Mouse (Mus musculus) thymus, postnatal 36 days (tissue): ENCODE data around the gene Arhgap28.

Experiments
- DNase-seq, 2 experiments: peaks; one replicate each; pipeline ENCODE4 v3.0.0; 2022; ENCODE audit warnings: mixed read lengths in 2 of 2

The Arhgap28 gene

GRCm38 (mm10) chr17:67931396-67931795 lies 72.5 kb downstream of the Arhgap28 start:
- DNase-seq = no peak

GRCm38 (mm10) chr17:67930957-67931356 lies 73.0 kb downstream of the Arhgap28 start:
- DNase-seq = no peak

DNA sequence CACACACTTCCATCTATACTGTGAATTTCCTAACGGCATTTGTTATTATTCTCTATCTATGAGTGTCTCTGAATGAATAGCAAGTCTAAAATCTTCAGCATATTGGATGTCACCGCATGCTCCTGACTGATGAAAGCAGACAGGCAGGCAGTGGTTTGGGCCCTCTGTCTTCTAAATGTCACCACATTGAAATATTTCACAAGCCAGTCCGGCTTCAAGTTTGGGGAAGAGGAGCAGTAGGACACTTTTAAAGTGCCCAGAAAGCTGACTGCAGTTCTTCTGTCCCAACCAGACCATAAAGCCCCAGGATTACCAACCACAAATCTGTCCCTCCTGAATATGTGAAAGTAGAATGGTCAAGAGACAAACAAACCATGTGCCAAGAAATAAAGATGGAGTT lies 73.5 kb downstream of the Arhgap28 start:
- DNase-seq = no peak

DNA sequence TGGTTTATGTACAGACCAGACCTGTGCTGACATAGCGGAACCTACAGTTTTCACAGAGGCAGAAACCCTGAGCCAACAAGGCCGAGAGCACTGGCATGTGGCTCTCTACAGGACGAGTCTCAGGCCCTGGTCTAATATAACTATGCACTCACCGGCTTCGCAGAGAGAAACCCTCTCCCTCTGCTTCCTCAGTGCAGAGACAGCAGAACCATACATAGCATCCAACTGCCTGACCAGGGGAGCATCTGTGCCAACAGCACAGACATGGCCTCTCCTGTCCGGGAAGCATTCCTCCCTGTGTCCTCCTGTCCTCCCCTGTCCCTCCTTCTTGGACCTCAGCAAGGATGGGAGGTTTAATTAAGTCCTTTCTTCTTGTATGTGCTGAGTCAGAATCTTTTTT lies 75.6 kb downstream of the Arhgap28 start:
- no peak for DNase-seq

DNA sequence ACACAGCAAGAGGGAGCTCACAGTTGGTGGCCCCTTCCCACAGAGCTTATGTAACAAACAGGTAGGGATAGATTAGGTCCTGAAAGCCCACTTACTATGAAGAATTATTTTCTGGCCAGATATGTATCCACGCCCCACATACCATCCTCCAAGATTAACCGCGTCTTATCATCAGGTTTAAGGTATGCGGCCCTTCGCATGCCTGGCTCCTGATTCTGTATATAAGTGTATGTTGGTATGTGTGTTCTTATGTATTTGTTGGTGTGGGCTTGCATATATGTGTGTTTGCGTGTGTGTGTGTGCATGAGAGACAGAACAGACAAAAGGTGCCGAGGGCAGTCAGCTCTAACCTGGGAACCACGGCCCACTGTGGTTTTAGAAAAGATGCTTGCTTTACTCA lies 76.1 kb downstream of the Arhgap28 start:
- no peak for DNase-seq

DNA sequence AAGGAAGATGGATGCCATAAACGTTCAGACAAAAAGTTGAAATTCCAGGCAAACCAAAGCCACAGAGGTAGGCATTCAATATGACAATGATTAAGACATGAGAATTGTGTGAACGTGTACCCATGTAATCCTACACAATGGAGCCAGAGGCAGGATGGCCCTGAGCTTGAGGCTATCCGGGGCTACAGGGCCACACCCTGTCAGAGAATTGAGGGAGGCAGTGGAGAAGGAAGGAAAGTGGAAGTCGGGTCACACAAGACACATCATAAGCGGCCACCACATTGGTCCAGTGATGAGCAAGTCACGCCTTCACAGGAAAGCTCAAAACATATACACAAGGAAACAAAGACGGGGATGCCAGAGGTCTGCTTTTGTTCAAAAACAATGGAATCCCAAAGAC lies 84.0 kb downstream of the Arhgap28 start:
- no peak for DNase-seq

DNA sequence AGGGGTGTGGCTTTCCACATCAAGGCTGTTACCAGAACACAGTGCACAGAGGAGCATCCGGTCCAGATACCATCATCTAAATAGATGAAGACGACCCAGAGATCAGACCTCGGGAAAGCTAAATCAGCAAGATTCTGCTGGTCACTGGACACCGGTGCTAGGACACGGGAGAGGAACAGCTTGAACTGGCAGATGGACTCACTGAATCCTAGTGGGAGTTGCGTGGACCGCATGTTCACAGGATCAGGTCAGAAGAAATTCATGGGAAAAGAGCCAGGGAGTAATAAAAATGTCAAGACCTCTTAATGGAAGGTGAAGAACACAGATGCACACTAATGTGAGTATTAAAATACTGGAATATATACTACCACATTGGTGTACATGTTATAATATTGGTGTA lies 85.7 kb downstream of the Arhgap28 start:
- DNase-seq = no peak

- no peak for DNase-seq
Measured at GRCm38 (mm10) chr17:67916901-67917300, 87.0 kb downstream of the Arhgap28 start.

DNA sequence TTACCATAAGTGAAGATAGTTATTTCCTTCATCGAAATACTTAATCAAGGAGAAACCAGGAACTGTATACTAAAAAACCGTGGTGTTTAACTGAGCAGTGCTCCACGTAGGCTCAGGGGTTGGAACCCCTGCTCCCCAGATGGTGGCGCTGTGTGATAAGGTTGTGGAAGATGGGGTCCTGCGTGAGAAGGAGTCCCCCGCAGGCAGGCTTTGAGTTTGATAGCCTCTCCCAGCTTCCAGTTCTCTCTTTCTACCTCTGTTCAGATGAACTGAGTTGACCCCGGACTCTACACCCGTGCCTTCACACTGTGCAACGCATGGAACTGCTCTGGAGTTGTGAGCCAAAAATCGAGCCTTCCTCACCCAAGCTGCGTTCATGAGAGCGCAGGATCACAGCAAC lies 91.3 kb downstream of the Arhgap28 start:
- no peak for DNase-seq

DNA sequence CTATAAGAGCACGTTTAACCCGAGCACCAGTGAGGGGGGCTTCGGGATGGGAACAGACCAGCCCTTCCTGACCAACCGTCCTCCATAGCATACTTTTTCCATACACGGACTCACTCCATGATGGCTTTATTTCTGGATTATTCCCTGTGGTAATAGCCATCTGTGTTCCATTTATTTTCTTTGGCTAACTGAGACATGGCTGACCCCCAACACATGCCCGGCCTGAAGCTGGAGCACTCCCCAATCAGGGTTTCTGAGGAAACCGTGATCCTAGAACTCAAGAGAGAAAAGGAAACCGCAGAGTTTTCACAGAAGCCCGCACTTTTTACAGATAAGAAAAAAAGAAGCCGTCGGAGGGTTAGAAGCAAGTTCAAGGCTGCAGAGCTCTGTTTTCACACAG lies 91.9 kb downstream of the Arhgap28 start:
- DNase-seq = no peak

DNA sequence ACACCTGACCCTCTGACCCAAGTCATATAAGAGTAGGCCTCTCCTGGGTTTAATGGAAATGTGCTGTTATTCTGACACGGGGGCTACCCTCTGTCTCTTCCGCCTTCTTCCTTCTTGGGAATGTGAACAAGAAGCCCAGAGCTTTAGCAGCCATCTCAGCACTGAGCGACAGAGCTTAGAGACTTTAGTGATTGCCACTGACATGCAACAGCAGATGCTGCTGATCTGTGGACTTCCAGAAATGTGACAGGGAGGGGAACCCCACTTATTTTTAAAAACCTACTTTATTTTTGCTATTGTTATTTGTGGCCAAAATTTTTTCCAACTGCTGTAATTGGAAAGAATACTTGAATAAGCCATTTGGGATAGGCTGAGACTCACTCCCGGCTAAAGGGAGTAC lies 95.4 kb downstream of the Arhgap28 start:
- no peak for DNase-seq

DNA sequence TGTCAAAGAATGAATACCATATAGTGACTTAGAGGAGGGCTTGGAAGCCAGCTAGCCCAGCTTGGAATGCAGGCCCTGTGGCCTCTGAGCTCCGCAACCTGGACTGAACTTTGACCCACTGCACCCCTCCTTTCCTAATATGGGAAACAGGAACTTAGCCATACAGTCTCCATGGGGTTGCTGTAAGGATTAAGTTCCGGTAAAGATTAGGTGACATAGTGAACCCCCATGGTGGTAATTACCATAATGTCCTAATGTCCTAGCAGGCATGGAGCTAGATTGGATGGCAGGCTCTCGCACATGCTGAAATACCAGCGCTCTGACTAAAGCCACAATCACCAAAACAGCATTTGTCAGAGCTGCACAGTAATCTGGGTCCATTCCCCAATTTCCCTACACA lies 95.8 kb downstream of the Arhgap28 start:
- no peak for DNase-seq

- DNase-seq = no peak
Measured at GRCm38 (mm10) chr17:67907532-67908054, 96.3 kb downstream of the Arhgap28 start.

GRCm38 (mm10) chr17:67906236-67906635 lies 97.7 kb downstream of the Arhgap28 start:
- DNase-seq = no peak

- no peak for DNase-seq
Measured at GRCm38 (mm10) chr17:67904315-67904944, 99.5 kb downstream of the Arhgap28 start.

GRCm38 (mm10) chr17:67902847-67903246 lies 101.1 kb downstream of the Arhgap28 start:
- DNase-seq = no peak

- no peak for DNase-seq
Measured at GRCm38 (mm10) chr17:67901161-67901560, 102.8 kb downstream of the Arhgap28 start.

- no peak for DNase-seq
Measured at GRCm38 (mm10) chr17:67899376-67899775, 104.5 kb downstream of the Arhgap28 start.

GRCm38 (mm10) chr17:67896413-67896812 lies 107.5 kb downstream of the Arhgap28 start:
- no peak for DNase-seq

- DNase-seq = no peak
Measured at GRCm38 (mm10) chr17:67889481-67890325, 114.2 kb downstream of the Arhgap28 start.

DNA sequence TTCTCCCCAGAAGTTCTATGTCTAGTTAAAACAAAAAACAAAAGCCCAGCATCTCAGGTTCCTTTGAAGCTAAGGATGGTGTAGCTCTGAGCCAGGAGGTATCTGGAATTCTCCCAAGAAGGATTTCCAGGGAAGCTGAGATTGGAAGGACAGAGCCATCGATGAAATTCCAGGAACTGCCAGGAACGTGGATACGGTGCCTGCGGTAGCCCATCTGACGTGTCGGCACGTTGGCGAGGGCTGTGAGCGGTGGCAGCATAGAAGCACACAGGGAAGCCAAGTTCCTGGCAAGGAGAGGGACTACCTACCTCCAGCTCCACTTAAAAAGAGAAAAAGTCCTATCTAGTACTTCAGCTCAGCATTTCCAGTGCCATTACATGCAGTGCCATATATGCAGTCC lies 115.8 kb downstream of the Arhgap28 start:
- DNase-seq = no peak

- no peak for DNase-seq
Measured at GRCm38 (mm10) chr17:67886326-67886725, 117.6 kb downstream of the Arhgap28 start.

GRCm38 (mm10) chr17:67877599-67877998 lies 126.3 kb downstream of the Arhgap28 start:
- no peak for DNase-seq
